Mouse (Mus musculus) lung, postnatal 14 days (tissue): ENCODE measurements at regions not wholly inside any gene's neighbourhood (a gene's known extent, or its start where the extent isn't known, plus 50 kb on each side); places are given as distances from the start of the nearest gene placed in this dataset.

Source experiments
- DNase-seq: peaks from one replicate; pipeline ENCODE4 v3.0.0; 2021

DNA sequence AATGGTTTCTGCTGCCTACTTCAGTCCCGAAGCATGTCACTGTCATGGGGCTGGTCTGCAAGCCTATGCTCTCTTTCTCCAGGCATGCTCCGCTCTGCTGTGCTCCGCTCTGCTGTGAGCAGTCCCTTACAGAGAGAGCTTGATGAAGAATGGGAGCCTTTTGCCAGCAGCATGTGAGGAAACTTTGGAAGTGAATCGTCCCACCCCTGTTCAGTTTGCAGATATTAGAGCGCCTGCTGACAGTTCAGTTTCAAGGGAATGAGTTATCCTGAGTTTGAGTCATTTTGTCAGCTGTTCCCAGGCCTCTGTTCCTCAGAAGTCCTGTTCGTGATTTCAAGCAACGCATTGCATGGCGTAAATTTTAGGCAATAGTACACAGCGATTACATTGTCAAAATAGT lies 173.6 kb downstream of the Gm19410 start:
- DNase-seq, result no peak

DNA sequence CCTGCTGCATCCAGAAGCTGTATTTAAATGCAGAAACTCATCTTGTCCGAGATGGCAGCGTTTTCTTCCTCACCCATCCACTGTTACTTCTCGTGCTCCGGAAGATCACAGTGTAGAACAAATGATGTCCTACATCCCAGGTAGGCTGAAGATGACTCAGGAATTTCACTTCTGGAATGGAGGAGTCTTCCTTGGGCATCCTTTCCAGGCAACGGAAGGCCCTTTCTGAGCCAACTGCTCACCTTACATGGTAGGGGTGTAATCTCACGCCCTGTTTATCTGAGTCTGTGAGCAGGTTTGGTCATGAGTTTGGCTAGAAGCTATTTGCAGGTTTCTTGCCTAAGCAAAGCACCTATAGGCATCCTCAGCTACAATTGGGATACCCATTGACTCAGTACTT lies 176.9 kb downstream of the Gm19410 start:
- no peak for DNase-seq

DNA sequence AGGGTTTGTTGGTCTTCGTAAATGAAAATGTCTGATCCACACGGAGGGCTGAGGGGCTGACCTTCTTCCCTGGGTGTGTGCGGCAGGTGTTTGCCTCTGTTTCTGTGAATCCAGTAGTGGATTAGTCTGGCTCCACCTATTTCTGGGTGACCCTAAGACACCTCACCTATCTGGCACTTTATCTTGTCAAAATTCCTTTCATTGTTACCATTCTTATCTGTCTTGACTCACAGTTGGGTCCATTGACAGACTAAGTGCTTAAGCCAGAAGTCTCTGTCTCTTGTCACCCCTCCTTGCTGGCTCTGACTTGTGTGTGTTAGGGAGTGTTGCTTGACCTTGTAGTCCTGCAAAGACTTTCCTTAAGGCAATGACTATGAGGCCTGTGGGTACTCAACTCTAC lies 178.1 kb downstream of the Gm19410 start:
- DNase-seq, result no peak

DNA sequence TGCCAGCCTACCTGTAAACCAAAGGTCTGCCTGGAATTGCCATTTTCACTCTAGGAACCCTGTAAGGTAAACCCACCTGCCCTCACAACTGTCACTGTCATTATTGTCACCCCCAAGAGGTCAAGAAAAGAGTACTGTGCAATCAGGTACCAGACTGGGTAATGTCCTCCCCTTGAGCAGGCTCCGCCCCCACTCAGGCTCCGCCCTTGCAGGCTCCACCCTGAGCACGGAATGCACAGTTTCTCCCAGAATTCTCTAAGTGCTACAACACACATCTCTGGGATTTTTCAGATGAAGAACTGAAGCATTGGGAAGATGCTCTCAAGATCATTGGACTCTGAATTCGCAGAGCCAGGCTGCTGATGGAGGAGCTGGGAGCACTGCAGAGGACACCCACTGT lies 178.9 kb downstream of the Gm19410 start:
- no peak for DNase-seq

DNA sequence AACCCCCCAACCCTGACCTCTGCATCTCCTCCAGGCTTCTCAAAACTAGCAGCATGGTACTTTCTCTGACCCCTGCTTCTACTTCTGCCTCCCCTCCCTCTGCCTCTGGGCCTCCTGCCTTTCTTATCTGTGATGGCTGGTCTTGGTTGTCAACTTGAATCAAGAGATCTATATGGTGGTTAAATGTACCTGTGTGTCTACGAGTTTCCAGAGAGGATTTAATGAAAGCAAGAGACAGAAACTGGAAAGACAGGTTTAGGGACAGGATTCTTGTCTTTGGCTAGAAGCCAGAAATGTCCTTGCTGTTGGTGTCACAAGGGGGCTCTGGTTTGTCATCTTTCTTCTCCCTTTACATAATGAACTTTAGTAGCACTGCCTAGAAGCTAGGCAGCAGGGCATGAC lies 180.9 kb downstream of the Gm19410 start:
- no peak for DNase-seq

DNA sequence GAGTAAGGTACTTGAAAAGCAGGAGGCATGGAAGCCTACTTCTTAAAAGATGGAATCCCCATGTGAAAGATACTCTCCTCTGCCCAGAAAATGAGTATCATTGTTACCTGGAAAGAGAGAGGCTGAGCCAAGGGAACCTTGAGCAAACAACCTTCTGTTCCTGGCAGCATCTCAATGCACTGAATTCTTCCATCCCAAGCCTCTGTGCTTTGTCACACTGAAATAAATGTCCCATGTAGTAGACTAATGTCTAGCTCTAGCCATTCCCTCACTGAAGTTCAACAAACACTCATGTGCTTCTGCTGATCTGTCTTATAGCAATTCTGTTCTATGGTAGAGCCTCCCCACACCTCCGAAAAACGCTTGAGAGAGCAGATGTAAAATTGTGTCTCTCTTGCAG lies 182.6 kb downstream of the Gm19410 start:
- no peak for DNase-seq

DNA sequence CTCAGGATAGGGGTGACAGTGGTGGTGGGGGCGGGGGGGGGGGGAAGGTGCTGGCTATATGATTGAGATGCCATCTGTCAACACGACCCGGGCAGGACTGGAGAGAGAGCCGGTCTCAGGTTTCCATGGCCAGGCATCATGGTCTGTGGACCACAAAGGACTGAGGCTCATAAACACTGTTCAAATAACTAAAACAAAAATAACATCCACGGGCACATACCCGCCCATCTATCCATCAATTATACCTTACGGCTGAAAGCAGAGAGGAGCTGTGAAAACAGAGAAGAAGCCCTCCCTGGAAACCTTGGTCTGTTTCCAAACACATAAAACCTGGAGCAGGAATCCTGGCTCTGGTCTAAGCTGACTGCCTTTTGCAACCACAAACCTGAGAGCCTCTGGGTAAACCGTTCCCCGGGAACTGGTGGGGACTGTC lies 183.2 kb downstream of the Gm19410 start:
- DNase-seq, result no peak

DNA sequence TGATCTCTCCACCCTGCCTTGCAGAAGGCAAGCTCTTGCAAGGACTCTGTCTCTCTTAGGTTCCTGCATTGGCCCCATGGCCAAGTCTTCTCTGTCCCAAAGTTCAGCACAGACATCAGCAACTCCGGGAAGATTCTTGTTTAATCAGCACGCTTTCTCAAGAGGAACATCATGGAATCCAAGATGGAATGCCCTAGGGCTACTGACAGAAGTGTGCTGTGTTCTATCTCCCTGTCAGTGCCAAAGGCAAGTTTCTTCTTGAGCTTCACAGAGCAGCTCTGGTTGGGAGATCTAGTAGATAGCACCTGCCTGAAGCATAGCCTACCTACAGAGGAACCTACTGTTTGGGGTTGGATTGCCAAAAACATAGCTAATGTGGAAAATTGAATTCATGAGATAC lies 189.9 kb downstream of the Gm19410 start:
- no peak for DNase-seq

DNA sequence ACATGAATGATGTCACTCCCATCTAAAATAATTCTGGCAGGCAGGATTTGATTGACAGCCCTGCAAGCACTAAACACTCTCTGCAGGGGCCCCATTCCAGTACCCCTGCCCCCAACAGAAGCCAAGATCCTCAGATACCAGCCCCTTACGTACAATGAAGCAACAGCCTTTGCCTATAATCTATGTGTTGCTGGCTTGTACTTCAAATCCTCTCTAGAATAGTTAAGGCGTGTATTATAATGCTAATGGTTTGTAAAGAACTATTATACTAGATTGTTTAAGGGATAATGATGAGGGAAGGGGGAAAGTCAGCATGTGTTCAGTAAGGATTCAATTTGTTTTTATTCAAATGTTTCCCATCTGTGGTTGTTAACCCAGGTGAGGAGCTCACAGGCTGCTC lies 190.7 kb downstream of the Gm19410 start:
- DNase-seq, result no peak

DNA sequence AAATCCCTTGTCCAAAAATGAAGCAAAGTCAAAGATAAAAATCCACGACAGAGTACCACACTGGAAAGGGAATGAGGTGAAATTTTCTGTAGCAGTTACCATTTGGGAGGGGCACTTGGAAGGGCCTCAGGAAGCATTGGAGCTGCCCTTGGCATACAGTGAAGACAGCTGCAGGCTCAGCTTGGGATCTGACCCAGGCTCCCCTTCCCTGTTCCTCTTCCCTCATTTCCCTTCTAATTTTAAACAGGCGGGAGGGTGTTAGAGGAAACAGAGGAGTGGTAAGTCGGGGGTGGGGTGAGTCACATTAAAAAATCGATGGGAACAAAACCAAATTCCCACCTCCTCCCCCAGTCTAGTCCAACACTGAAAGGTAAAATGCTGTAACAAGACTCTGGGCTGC lies 193.6 kb downstream of the Gm19410 start:
- DNase-seq, result no peak

DNA sequence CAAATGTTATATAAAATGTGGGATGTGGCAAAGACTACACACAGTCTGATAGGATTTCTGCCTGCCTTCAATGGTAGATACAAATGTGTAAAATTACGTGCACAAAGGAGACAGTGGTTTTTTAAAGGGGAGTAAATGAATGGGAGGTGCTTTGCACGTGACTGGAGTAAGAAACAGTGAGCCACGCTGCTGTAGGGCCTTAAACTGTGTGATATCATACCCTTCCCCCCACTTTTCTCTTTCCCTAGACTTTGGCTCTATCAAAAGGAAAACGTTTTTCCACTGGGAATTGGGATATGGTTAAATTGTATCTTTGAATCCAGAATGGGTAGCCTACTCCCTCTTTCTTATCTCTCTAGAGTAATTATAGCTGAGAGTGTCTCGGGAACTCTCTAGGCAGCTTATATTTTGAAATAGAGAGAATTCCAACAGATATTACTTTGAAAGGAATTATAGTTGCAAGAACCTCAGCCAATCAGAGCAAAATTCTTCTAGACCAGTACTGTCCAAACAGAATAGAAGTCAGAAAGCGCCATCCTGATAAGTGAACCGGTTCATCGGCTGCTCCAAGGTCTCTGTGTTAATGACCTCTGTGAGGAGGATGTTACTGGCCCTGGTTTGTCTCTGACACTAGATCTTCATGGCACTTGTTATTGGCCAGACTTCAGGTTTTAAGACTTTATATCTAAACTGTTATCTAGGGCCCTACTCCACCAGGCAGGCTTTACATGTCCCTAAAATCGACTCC lies 195.5 kb downstream of the Gm19410 start:
- DNase-seq, result no peak

DNA sequence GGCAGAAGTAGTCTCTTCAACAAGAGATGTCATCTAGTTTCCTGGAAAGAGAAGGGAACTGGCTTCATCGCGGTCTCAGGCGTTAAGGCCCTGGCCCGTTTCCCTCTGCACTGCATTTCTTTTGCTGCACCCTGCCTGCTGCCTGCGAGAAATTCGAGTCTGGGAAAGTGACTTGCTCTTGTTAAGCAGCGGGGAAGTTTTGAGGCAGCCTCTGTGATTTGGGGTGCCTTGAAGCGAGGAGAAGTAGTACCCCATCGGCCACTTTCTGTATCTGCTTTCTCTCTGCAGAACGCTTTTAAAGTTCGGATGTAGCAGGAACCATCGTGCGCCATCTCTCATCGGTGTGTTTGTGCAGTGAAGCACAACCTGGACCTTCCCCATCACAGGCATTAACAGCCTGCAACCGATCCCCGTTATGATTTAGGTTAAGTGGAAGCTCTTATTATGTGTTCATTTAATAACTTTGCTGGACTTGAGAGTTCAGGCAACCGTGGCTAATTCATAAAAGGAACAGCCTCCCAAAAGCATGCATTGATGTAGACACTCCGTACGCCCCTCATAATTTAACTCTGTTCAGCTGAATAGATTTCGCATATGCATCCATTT lies 196.1 kb downstream of the Gm19410 start:
- no peak for DNase-seq

DNA sequence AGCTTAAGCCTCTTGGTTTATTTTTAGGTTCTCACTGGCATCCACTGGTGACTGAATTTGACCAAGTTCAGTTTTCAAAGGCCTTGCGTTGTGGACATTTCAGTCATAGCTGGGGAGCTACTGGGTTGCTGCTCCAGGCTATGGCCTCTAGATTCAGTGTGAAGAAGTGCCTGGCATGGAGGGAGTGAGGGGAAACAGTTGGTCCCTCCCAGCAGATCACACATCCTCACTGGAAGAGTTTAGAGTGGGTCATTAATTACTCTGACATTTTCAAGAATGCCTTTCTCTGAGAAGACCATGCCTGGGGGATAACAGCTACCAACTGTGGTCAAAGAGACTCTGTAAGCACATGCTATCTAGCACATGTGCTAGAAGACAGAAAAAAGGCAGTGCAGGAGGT lies 199.3 kb downstream of the Gm19410 start:
- DNase-seq, result no peak

DNA sequence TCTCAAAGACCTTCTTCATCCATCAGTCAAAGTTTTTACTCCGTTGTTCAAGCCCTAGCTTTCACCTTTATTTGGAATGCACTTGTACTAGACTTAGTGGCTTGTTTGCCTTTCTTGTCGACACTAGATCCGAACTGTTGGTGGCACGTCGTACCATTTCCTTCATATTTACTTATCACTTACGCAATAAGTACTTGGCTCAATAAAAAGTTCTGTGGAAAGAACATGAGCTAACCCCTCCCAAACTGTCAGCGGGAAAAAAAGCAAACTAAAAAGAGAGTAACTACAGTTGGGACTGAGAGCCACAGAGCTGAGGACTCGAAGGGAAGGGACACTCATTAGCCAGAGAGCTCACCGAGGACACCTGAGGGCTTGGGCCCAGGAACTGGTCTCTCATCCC lies 202.8 kb downstream of the Gm19410 start:
- peak; percentile 40 for DNase-seq

DNA sequence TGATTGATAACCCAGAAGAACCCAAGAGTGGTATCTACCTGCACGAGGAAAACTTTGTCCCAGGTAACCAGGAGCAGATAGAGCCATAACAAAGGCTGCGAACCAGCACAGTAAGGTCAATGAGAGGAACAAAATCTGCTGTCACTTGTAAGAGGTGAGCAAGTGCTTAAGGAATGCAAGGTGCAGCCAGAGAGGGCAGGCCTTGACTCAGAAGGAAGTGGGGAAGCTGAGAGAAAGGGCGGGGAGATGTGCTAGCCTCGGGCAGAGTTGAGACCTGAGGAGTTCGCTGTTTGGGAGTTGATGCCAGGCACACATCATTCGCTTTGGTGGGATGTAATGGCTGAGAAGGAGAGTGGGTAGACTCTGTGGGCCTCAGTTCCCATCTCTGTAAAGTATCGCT lies 205.5 kb downstream of the Gm19410 start:
- no peak for DNase-seq

DNA sequence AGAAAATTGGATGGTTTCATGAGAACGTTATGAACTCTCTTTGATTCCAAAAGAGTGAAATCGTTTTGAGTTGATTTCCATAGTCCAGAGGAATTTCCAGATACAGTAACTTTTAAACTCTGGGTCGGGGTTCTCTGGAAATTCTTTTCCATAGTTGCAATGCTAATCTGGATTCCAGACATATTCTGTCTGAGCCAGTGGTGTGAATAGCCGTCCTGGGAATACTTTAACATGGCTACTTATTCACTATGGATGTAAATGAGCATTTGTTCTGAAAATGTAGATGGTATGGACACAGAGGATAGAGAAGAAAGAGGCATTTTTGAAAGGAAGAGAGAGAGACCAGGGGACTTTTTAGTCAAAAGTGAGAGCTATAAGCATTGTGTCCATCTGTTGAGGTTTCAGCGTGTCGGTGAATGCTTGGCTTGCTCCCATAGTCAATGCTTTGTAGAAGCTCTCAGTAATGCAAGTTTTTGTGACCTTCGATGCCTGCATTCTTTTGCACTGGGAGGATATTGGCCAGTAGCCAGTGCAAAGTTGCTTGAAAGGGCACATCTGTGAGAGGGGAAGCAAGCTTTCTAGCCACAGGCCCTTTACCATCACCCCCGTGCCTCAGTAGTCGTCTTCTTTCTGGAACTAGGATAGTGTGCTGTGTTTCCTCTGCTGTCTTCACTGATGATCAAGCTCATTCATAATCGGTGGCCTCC lies 208.9 kb downstream of the Gm19410 start:
- DNase-seq, result peak; percentile 50

DNA sequence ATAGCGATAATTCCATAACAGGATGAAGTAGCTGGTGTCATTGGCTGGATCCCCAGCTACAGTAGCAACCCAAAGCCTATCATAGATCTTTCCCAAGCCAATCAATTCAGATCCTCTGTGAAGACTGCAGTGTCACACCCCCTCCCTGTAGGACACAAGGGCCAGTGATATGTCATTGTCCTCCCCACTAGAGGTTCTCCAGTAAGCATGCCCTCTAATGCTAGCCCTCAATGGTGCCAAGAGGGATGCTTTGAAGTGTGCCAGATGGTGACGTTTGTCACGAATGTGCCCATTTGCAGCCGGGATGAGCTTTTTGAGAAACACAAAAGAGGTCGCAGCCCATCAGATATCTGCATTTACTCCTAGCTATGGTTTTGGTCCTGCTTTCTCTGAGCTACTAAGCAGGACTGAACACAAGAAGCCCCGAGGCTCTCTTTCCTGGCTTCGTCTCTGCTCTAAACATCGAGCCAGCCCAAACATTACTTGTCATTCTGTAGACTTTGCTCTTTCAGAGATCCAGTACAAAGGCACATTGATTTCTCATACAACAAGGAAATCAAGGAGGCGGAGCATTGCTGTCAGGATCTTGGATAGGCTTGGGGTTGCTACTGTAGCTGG lies 214.2 kb downstream of the Gm19410 start:
- DNase-seq, result no peak

DNA sequence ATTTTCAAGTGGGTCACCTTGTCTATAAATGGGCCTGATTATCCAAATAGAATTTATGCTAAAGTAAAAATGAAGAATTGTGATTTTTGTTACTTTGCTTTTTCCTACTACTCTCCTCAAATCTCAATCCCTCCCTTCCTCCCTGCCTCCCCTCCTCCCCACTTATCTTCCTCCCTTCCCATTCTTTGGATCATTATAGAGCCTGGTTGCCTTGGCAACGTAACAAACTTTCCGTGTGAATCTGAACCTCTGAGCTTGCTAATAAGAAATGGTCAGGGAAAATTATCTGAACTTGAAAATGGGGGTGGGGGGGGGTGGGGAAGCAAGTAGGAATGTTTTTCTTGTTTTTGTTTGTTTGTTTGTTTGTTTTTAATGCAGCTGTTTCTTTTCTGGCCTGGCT lies 217.5 kb downstream of the Gm19410 start:
- DNase-seq, result no peak

DNA sequence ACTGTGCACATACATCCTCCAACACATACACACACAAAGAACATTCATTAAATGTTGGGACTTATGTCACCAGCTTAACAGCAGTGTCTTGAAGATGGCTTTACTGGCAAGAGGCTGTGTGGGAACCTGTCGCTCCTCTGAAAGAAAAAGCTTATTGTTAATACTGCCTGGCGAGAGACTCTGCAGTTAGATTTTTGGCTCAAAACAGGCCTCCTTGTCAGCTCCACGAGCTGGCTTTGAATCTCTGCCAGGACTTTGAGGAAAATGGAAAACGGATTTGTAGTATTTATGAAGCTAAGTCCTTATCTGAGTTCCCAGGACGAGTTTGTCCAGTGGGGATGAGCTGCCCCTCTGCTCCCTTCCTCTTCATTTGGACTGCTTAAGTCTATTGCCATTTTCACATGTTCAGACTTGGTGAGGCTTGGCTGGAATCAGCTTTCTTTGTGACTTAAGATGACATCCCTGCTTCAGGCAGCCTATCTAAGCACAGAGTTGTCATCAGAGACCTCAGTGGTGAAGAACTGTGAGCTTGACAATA lies 219.6 kb downstream of the Gm19410 start:
- DNase-seq, result peak; percentile 40

DNA sequence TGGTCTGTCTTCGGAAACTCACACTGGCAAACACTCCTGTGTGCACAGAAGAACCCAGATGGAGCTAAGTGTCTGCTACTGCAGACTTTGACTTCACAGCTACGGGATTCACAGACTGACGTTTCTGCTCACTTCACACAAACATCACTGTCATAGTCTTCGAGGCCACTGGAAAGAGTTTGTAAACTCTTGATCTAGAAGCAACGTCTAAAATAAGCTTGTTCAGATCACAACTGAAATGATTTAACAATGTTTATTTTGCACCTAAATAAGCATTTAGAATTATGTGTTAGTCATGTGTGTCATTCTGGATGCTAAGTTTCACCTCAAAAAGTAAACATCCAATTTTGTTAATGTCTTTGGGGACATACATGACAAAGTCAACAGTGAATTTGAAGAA lies 221.7 kb downstream of the Gm19410 start:
- no peak for DNase-seq

DNA sequence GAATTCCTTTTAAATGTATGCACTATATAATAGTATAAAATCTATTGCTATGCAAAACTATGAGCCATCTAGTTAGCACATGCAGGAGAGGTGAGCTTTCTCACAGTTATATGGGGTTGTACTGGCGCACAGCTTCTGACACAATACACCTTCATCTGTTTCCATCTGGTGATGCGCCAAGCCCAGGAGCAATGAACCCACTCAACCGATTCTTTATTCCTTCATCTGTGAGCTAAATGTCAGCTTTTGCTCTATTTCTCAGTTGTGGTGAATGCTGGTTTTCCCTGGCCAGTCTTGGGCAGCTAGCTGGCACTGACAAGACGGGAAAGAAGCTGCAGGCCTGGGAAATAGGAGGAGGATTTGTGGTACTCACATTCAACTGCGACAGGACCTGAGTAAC lies 225.4 kb downstream of the Gm19410 start:
- no peak for DNase-seq

DNA sequence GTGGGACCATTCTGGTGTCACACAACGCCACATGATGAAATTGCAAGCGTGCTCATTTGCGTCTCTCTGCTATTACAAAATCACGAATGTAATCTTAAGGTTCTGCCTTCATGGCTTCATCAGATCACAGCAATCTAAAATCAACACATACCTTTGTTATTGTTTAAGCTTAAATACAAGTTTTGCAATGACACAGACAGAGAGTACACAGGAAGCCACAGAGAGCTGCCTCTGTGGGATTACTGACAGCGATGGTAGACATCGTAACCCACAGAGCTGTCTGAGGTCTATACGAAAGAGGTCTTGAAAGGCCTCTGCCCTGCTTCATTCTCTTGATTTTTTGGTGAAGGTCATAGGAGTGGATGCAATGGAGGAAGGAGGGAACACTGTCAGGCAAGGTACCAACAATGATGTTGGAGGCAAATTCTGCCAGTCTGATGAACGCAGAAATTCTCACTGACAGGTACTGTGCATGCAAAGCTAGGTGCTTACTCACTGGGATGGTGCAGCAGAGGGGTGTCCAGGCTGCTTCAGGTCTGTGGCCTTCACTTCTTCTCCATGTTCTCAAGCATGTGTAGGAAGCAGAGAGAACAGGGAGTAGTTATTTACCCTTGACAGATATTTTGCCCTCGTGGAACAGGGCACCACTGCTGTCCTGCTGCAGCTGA lies 226.5 kb downstream of the Gm19410 start:
- DNase-seq, result no peak
